Mouse (Mus musculus) left cerebral cortex, postnatal 25 days (tissue): Measurements from ENCODE around the gene Tmem132b. TPM values are rescaled to one million over a fixed set of nuclear protein-coding genes. Genes with fewer than 3 reads are reported as not detected.
"Not testable (repeated sequence)": the region's sequence is repeated elsewhere in the genome, so short reads cannot be mapped to it uniquely, and the experiment has no call there.

Experiments used
- DNase-seq, 2 experiments: peaks; one replicate each; pipeline ENCODE4 v3.0.0; 2022; ENCODE audit warnings: low spot score in 2 of 2, mixed read lengths in 1 of 2
- intact Hi-C: fragments of 180-260 bp; cut with DNase I; formaldehyde crosslinking; loops from one replicate; pipeline ENCODE4 v1.15.1; 2025
- total RNA-seq, 2 experiments: library from RNA; stranded (reverse); gene quantifications; 2 replicates each; pipeline ENCODE4 v1.2.3; 2021

The Tmem132b gene
- 100 to 1,000 TPM; 125 to 141 TPM for total RNA-seq

DNA sequence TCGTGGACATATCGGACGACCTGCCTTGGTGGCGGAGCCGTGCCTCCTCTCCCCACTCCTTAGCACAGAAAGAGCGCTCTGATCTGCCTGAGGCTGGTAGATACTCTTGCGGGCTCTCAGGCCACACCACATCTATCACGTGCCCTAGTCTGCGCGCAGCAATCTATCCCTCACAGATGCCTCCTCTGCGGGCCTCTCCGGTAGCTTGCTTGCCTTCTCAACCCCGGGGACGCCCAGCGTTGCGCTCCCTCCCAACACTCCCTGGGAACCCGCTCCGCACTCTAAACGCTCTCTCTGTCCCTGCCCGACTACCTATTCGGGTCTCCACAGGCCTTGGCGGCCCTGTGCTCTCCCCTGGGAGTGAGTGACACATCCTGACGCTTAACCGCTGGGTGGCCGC is at the start of gene Tmem132b:
Gene Tmem132b (plus strand): TSS at position 141 of the 400 bp plus-strand sequence.
- intact Hi-C loops = loop anchor here (2.0 to 10.0 kb wide), 8 partner anchors 53 to 1203 kb away; no protein-coding TSS in a partner anchor

DNA sequence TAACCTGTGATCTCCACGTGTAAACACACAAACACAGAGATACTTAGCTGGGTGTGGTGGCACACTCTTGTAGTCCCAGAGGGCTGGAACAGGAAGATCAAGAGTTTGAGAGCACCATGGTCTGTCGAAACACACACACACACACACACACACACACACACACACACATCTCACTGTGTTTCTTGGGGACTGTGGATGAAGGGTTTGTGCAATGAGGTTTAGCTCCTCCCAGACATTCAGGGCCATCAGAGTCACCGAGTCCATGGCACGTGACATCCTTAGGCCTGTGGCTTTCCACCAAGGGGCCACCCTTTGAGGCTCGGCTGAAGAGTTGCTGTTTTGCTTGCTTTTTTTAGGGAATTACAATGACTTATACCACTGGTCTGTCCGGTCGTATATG is 49.1 kb upstream of the Tmem132b start:
- DNase-seq = no peak
- intact Hi-C loops = no loop called here

More for the DNA sequence above, at the start of gene Tmem132b:
- peak; percentile 64 to 73 for DNase-seq

GRCm38 (mm10) chr5:125483712-125484611 is 47.6 kb upstream of the Tmem132b start:
- intact Hi-C loops = no loop called here
- no peak for DNase-seq

- intact Hi-C loops = no loop called here
- DNase-seq = no peak
These were observed 46.4 kb upstream of the Tmem132b start for GRCm38 (mm10) chr5:125485031-125485778.

GRCm38 (mm10) chr5:125486088-125486487 is 45.5 kb upstream of the Tmem132b start:
- intact Hi-C loops = no loop called here
- DNase-seq = no peak

GRCm38 (mm10) chr5:125487375-125488115 is 44.0 kb upstream of the Tmem132b start:
- no peak for DNase-seq
- intact Hi-C loops = no loop called here

DNA sequence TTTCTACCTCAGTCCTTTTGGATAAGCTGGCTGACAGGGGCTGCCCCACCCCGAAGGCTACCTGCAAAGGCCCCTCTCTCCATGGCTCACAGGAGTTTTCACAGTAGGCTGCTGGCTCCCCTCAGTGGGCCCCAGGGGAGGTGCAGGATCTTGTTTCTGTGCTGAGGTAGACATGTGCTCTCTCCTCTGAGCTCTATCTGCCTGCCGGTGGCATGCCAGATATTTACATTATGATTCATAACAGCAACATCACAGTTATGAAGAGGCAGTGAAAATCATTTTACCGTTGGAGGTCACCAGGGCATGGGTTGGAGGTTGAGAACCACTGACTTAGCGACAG is 43.5 kb upstream of the Tmem132b start:
- intact Hi-C loops = no loop called here

GRCm38 (mm10) chr5:125488953-125489352 is 42.6 kb upstream of the Tmem132b start:
- intact Hi-C loops, DNase-seq: not testable (repeated sequence)

More for the DNA sequence above, 43.5 kb upstream of the Tmem132b start:
- no peak for DNase-seq

DNA sequence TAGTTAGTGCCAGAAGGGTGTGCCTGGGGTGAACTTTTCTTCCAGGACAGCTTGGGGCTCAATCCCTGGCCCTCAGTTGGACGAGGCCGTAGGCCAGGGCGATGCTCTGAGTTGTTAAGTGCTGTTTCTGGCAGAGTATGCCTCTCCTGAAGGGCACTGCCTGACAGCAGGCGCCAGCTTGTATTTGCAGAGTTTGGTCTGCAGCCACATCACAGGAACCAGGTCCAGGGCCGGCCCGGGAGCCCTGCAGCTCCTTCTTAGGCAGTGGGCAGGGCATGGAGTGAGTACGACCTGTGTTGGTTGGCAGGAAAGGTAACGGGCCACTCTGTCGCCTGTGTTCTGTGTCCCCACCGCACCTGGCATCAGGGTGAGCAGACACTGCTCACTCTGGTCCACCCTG is 40.5 kb upstream of the Tmem132b start:
- no peak for DNase-seq
- intact Hi-C loops = no loop called here

DNA sequence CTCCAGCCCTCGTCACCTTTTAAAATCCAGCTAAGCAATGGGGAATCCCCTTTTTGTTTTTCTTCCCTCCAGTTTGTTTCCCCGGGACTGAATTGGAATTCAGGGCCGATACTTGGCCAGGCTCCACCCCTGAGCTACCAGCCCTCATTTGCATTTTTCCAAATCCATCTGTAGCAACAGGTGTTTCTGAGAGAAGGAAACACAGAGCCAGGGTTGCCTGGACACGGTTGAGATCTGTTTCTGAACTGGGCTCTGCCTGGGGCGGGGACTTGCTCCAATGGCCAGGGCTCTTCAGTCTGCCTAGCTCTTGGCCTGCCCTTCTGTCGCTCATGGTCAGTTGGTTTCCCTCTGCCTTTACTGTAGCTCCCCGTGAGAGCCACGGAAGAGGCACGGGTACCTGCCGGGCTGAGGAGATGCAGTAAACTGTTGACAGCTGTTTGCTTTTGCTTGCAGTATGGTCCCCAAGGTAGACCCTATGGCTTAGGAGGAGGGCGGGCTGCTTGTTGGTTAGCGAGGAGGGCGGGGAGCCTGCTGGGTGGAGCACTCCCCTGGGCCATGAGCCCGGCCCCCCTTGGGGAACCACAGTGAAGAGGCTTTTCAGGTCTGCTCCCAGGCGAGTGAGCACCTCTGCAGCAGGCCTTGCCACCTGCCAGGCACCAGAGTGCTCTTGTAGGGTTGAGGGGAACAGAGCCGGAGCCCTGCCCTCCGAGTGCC is 39.0 kb upstream of the Tmem132b start:
- no peak for DNase-seq
- intact Hi-C loops = no loop called here

DNA sequence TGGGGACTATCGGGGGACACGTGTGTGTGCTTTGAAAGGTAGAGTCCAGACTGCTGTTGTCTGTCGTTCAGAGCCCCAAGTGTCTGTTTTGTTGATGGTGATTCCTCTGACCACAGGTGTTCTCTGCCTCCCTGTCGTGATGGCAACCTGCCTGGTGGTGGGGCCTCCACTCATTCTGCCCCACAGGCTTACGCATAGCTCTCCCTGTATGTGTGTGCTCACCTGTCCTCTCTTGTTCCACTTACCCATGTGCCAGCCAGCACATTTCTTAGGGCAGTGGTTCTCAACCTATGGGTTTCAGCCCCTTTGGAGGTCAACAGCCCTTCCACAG is 38.5 kb upstream of the Tmem132b start:
- DNase-seq = no peak
- intact Hi-C loops = no loop called here

DNA sequence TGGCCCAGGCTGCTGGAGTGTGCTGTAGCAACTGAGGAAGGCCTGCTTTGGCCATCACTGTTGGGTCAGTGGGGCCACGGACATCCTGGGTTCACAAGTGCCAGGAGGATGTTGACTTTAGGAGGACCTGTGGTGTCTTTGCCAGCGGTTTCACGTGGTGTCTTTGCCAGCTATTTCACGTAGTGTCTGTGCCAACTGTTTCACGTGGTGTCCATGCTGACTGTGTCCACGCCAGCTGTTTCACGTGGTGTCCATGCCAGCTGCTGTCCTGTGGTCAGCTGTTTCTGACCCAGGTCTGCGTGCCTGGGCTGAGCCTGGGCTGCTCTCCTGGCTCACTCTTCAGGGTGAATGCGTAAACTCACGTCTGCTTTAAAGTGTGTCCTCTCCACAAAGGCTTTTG is 35.9 kb upstream of the Tmem132b start:
- DNase-seq = no peak
- intact Hi-C loops = no loop called here

- intact Hi-C loops = no loop called here
- DNase-seq = peak; percentile 83 to 91
These were observed 33.6 kb upstream of the Tmem132b start for GRCm38 (mm10) chr5:125497821-125498600.

DNA sequence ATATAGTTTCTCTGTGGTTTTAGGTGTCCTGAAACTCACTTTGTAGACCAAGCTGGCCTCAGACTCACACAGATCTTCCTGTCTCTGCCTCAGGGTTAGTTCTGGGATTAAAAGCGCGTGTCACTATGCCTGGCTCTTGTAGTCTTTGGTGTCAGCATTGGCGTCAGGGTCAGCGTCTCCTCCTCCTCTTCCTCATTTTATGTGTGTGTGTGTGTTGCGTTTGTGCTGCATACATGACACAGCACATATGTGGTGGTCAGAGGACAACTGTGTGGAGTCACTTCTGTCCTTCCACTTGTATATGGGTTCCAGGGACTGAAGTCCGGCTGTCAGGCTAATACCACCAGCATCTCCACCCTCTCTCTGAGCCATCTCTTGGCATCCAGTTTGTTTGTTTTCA is 30.1 kb upstream of the Tmem132b start:
- intact Hi-C loops = no loop called here
- no peak for DNase-seq

DNA sequence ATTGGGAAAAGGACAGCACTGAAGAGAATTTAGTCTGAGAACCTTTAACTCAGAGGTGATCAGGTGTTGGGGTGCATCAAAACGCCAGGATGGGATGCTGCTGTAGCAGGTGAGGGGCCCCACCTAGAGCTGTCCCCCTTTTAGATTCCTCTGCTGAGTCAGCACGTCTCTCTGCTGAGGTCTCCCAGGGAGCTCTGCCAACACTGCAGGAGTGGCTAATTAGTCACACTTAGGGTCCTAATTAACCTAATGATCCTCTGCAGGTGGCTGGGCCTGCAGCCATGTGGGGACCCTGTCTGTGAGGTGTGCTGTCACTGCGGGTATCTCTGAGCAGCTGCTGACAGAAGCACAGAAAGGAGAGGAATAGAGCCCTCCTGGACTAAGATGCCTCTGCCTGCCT is 29.4 kb upstream of the Tmem132b start:
- intact Hi-C loops = no loop called here
- DNase-seq = no peak

- intact Hi-C loops = no loop called here
- no peak for DNase-seq
These were observed 27.9 kb upstream of the Tmem132b start for GRCm38 (mm10) chr5:125503628-125504027.

DNA sequence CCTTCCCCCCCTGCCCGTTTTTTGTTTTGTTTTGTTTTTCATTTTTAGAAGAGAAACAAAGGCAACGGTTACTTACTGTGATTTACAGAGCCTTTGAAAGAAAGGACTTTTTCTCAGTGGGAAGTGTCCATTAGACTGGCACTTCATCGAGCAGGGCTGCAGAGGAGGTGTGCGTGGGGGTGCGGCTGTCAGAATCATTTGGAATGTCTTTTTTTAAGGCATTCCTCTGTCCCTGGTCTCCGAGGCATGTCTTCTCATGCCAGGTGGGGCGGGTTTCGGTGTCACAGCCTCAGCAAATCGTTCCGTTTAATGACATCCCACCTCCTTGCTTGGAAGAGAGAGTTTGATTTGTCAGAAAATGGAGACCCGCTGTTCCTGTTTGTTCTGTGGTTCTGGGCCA is 26.9 kb upstream of the Tmem132b start:
- intact Hi-C loops = no loop called here
- peak in 1 of 2 experiments; percentile 70 for DNase-seq

- intact Hi-C loops = no loop called here
- DNase-seq = peak in 1 of 2 experiments; percentile 73
These were observed 25.6 kb upstream of the Tmem132b start for GRCm38 (mm10) chr5:125505968-125506367.

- intact Hi-C loops = no loop called here
- DNase-seq = no peak
These were observed 24.0 kb upstream of the Tmem132b start for GRCm38 (mm10) chr5:125507582-125507981.
